Mouse (Mus musculus) lung, embryonic 14.5 days (tissue): Measurements from ENCODE around the gene Pgpep1. TPM values are rescaled to one million over a fixed set of nuclear protein-coding genes. Genes with fewer than 3 reads are reported as not detected.

Source experiments
- ATAC-seq: fragments of 200-750 bp; cut with Nextera tagmentation; 2 replicates; pipeline ENCODE4 v1.8.0; 2017; ENCODE audit warnings: mild to moderate bottlenecking, moderate TSS enrichment, moderate library complexity; ENCODE audit not compliant: insufficient read depth
- DNase-seq: peaks from one replicate; pipeline ENCODE4 v3.0.0-alpha.2; 2015
- H3K27ac ChIP-seq: fragments of 300-500 bp; sonication (generic); 2 replicates; pipeline ENCODE4 v1.5.1; 2014; ENCODE audit warnings: low read depth, mild to moderate bottlenecking, moderate library complexity
- H3K27me3 ChIP-seq: fragments of 300-500 bp; sonication (generic); 2 replicates; pipeline ENCODE4 v1.6.1; 2014; ENCODE audit warnings: low read length, control low read depth; ENCODE audit not compliant: insufficient read depth
- H3K36me3 ChIP-seq: fragments of 300-500 bp; sonication (generic); 2 replicates; pipeline ENCODE4 v1.6.1; 2014; ENCODE audit warnings: control low read depth; ENCODE audit not compliant: insufficient read depth
- H3K4me1 ChIP-seq: fragments of 300-500 bp; sonication (generic); 2 replicates; pipeline ENCODE4 v1.6.1; 2014; ENCODE audit warnings: antibody characterized with exemption, control low read depth; ENCODE audit not compliant: insufficient read depth
- H3K4me2 ChIP-seq: fragments of 300-500 bp; sonication (generic); 2 replicates; pipeline ENCODE4 v1.6.1; 2014; ENCODE audit warnings: mild to moderate bottlenecking
- H3K4me3 ChIP-seq: fragments of 300-500 bp; sonication (generic); 2 replicates; pipeline ENCODE4 v1.5.1; 2014; ENCODE audit warnings: low read depth, low read length
- H3K9ac ChIP-seq: fragments of 300-500 bp; sonication (generic); 2 replicates; pipeline ENCODE4 v1.6.1; 2014
- H3K9me3 ChIP-seq: fragments of 300-500 bp; sonication (generic); 2 replicates; pipeline ENCODE4 v1.6.1; 2016; ENCODE audit warnings: low read depth, low read length, control low read depth
- CTCF ChIP-seq: IDR thresholded peaks from 2 replicates; pipeline ENCODE4 v1.5.1; 2016; ENCODE audit warnings: antibody characterized with exemption, low read depth
- whole genome bisulfite sequencing: fragments of 180-500 bp; shearing (Covaris S2); extraction: QIAGEN DNeasy Blood & Tissue Kit; methylation state at CpG from one replicate; pipeline ENCODE4 v1.1.7; 2014; 5-methylcytosine and 5-hydroxymethylcytosine counted together
- polyA plus RNA-seq: library from polyadenylated mRNA; unstranded; fragments of >200 nt; fragmentation: Nextera tagmentation; extraction: Ambion mirVana; gene quantifications from 2 replicates; pipeline ENCODE4 v1.2.1, GENCODE M21; 2014

The Pgpep1 gene
- polyA plus RNA-seq, 1 experiment from 2014 or later: 48.2 TPM

DNA sequence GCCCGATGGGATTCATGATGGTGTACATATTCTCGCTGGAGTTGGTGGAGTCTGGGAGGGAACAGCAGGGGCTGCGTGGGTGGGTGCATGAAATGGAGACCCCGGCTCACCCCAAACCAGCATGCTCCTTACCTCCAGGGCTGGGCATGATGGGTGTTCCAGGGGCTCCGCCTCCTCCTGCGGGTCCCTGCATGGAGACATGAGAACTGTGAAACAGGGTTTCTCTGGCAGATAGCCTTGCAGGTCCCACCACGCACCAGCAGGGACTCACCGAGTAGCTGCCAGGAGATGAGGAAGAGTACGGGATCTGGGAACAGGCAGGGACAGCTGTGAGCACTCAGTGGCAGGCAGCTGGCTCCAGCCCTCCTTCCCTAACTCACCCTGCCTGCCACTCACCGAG, 61.5 kb downstream of the Pgpep1 start:
- H3K27ac ChIP-seq: peak overlapping the region; percentile 65
- peaks cover 32% of the 10 kb centered on the region for H3K4me1 ChIP-seq
- no peaks in the 10 kb centered on the region for H3K9me3 ChIP-seq
- H3K4me3 ChIP-seq: peak overlapping the region; percentile 46
- no peaks in the 10 kb centered on the region for H3K27me3 ChIP-seq
- H3K36me3 ChIP-seq: peaks cover 31% of the 10 kb centered on the region
- H3K4me2 ChIP-seq: peak overlapping the region; percentile 83
- 15% methylated on average over 10 of the region's 10 CpGs for WGBS
- DNase-seq (peak; percentile 69), ATAC-seq (peak; percentile 9; the same call in 1 of the 2 replicates)
- peak; percentile 43 for TF ChIP-seq CTCF
- H3K9ac ChIP-seq: peak overlapping the region; percentile 66

DNA sequence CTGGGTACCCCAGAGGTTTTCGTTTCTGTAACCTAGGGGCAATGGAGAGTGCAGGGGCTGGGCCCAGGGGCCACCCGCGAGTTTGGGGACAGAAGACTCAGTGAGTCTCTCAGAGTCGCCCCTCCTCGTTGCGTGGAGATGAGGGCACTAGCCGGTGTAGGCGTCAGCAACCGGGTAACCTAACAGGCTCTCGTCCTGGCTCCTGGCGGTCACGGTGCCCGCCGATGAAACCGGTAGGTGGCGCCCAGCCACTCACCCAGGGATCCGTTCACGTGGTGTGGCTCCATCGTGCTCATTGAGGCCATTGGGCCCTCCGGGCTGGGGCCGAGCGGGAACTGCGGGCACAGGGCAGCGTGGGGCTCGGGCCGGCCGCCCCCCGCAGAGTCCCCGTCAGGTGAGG, 61.9 kb downstream of the Pgpep1 start:
- peaks cover 35% of the 10 kb centered on the region for H3K4me1 ChIP-seq
- H3K9ac ChIP-seq: peak overlapping the region; percentile 66
- peaks cover 31% of the 10 kb centered on the region for H3K36me3 ChIP-seq
- WGBS: 4% methylated on average over 29 of the region's 29 CpGs
- no peaks in the 10 kb centered on the region for H3K9me3 ChIP-seq
- H3K4me2 ChIP-seq: peak overlapping the region; percentile 83
- ATAC-seq: peak; percentile 19; the same call in 1 of the 2 replicates
- peak overlapping the region; percentile 46 for H3K4me3 ChIP-seq
- peak; percentile 87 for TF ChIP-seq CTCF
- peak overlapping the region; percentile 65 for H3K27ac ChIP-seq
- H3K27me3 ChIP-seq: no peaks in the 10 kb centered on the region
- DNase-seq: peak; percentile 90

GRCm38 (mm10) chr8:70597417-70598272, 62.5 kb downstream of the Pgpep1 start:
- DNase-seq: peak; percentile 13
- peak overlapping the region; percentile 65 for H3K27ac ChIP-seq

GRCm38 (mm10) chr8:70596775-70597416, 63.3 kb downstream of the Pgpep1 start:
- peak; percentile 39 for DNase-seq
- Histone ChIP-seq H3K27me3 (no peaks in the 10 kb centered on the region), H3K9me3 (no peaks in the 10 kb centered on the region), H3K4me1 (peaks cover 35% of the 10 kb centered on the region), H3K27ac (no peak overlapping the region), H3K9ac (no peak overlapping the region), H3K4me3 (peak overlapping the region; percentile 46), H3K36me3 (peaks cover 26% of the 10 kb centered on the region), H3K4me2 (peak overlapping the region; percentile 83)
- WGBS: 85% methylated on average over 17 of the region's 17 CpGs
- peak; percentile 46 for TF ChIP-seq CTCF
- no peak for ATAC-seq

More at GRCm38 (mm10) chr8:70597417-70598272, 62.5 kb downstream of the Pgpep1 start:
- no peaks in the 10 kb centered on the region for H3K9me3 ChIP-seq
- H3K4me1 ChIP-seq: peaks cover 35% of the 10 kb centered on the region
- ATAC-seq: no peak
- peak overlapping the region; percentile 83 for H3K4me2 ChIP-seq
- WGBS: 11% methylated on average over 68 of the region's 68 CpGs
- peak overlapping the region; percentile 46 for H3K4me3 ChIP-seq
- TF ChIP-seq CTCF: no peak
- H3K27me3 ChIP-seq: no peaks in the 10 kb centered on the region
- peak overlapping the region; percentile 66 for H3K9ac ChIP-seq
- peaks cover 28% of the 10 kb centered on the region for H3K36me3 ChIP-seq

Other genes starting within 250 kb of the Pgpep1 start
- 15.5 and 21.8 TPM in 2 replicates for gene Crtc1, start 220.8 kb downstream of the Pgpep1 start, polyA plus RNA-seq
- gene Klhl26, start 183.4 kb downstream of the Pgpep1 start, polyA plus RNA-seq: 21.8 and 24.4 TPM in 2 replicates
- 6.7 and 8.3 TPM in 2 replicates for gene Tmem59l, start 173.0 kb downstream of the Pgpep1 start, polyA plus RNA-seq
- 151 and 165 TPM in 2 replicates for gene Crlf1, start 167.2 kb downstream of the Pgpep1 start, polyA plus RNA-seq
- gene Rex1bd, start 153.6 kb downstream of the Pgpep1 start, polyA plus RNA-seq: 113 and 126 TPM in 2 replicates
- gene Uba52, start 149.6 kb downstream of the Pgpep1 start, polyA plus RNA-seq: 964 and 1,036 TPM in 2 replicates
- gene Fkbp8, start 132.7 kb downstream of the Pgpep1 start, polyA plus RNA-seq: 239 and 245 TPM in 2 replicates
- 56.3 and 59.0 TPM in 2 replicates for gene Kxd1, start 132.4 kb downstream of the Pgpep1 start, polyA plus RNA-seq
- gene Ell, start 120.9 kb downstream of the Pgpep1 start, polyA plus RNA-seq: 18.5 and 20.0 TPM in 2 replicates
- gene Isyna1, start 66.0 kb downstream of the Pgpep1 start, polyA plus RNA-seq: 91.6 and 107 TPM in 2 replicates
- 127 and 143 TPM in 2 replicates for gene Ssbp4, start 51.5 kb downstream of the Pgpep1 start, polyA plus RNA-seq
- gene Lrrc25, start 44.2 kb downstream of the Pgpep1 start, polyA plus RNA-seq: 1.9 TPM in 2 replicates
- 0.12 and 0.22 TPM in 2 replicates for gene Gdf15, start 27.9 kb downstream of the Pgpep1 start, polyA plus RNA-seq
- 305 and 327 TPM in 2 replicates for gene Lsm4, start 12.9 kb upstream of the Pgpep1 start, polyA plus RNA-seq
- gene Jund, start 38.6 kb upstream of the Pgpep1 start, polyA plus RNA-seq: 70.1 and 72.9 TPM in 2 replicates
- gene Iqcn, start 43.1 kb upstream of the Pgpep1 start, polyA plus RNA-seq: 0.04 TPM in 1 of 2 replicates, not detected in the other
- not detected in 2 replicates for gene Gm3336, start 58.2 kb upstream of the Pgpep1 start, polyA plus RNA-seq
- gene Pde4c, start 63.3 kb upstream of the Pgpep1 start, polyA plus RNA-seq: 0.17 and 0.23 TPM in 2 replicates
- 10.5 and 12.0 TPM in 2 replicates for gene Rab3a, start 94.3 kb upstream of the Pgpep1 start, polyA plus RNA-seq
- gene Mpv17l2, start 100.6 kb upstream of the Pgpep1 start, polyA plus RNA-seq: 27.9 and 29.4 TPM in 2 replicates
- gene Pik3r2, start 116.3 kb upstream of the Pgpep1 start, polyA plus RNA-seq: 46.5 and 52.4 TPM in 2 replicates
- 16.1 and 18.0 TPM in 2 replicates for gene Mast3, start 144.7 kb upstream of the Pgpep1 start, polyA plus RNA-seq
- gene Il12rb1, start 148.1 kb upstream of the Pgpep1 start, polyA plus RNA-seq: 0.17 TPM in 1 of 2 replicates, not detected in the other
- gene Arrdc2, start 179.3 kb upstream of the Pgpep1 start, polyA plus RNA-seq: 4.3 and 4.4 TPM in 2 replicates
- 0.54 and 0.72 TPM in 2 replicates for gene Kcnn1, start 202.9 kb upstream of the Pgpep1 start, polyA plus RNA-seq
- gene Ccdc124, start 213.5 kb upstream of the Pgpep1 start, polyA plus RNA-seq: 121 and 125 TPM in 2 replicates
- 0.12 and 0.16 TPM in 2 replicates for gene Slc5a5, start 232.4 kb upstream of the Pgpep1 start, polyA plus RNA-seq
- 5,317 and 5,483 TPM in 2 replicates for gene Rpl18a, start 237.0 kb upstream of the Pgpep1 start, polyA plus RNA-seq
- 53.3 and 54.4 TPM in 2 replicates for gene Map1s, start 245.5 kb upstream of the Pgpep1 start, polyA plus RNA-seq